Mouse (Mus musculus) MEL (cell line): ENCODE measurements around the gene Ppip5k2. TPM values are rescaled to one million over a fixed set of nuclear protein-coding genes. Genes with fewer than 3 reads are reported as not detected.

Experiments
- DNase-seq: peaks from one replicate; pipeline ENCODE4 v3.0.0; 2011; ENCODE audit warnings: low read depth, low spot score
- H3K27ac ChIP-seq: 2 replicates; pipeline ENCODE4 v1.5.1; 2012; ENCODE audit warnings: low read depth, mild to moderate bottlenecking, control low read depth, low read length, moderate library complexity; ENCODE audit not compliant: control insufficient read depth
- H3K27me3 ChIP-seq, 2 experiments: fragments of 150-350 bp in 1 of 2; sonication (generic) in 1 of 2; 2 replicates each; pipeline ENCODE4 v1.6.1; 2012; ENCODE audit warnings: low read length in 2 of 2, mild to moderate bottlenecking in 2 of 2, improper control_type of control experiment in 1 of 2, moderate library complexity in 1 of 2; ENCODE audit not compliant: insufficient read depth in 2 of 2, control insufficient read depth in 1 of 2
- H3K36me3 ChIP-seq, 2 experiments: 2 replicates each; pipeline ENCODE4 v1.6.1; 2012 to 2014; ENCODE audit warnings: low read length in 2 of 2, improper control_type of control experiment in 1 of 2, inconsistent platforms in 1 of 2, mild to moderate bottlenecking in 1 of 2; ENCODE audit not compliant: insufficient read depth in 2 of 2, control insufficient read depth in 1 of 2
- H3K4me1 ChIP-seq, 2 experiments: fragments of 150-350 bp in 1 of 2; sonication (generic) in 1 of 2; 2 replicates each; pipeline ENCODE4 v1.6.1; 2012; ENCODE audit warnings: low read length in 2 of 2, improper control_type of control experiment in 1 of 2, mild to moderate bottlenecking in 1 of 2; ENCODE audit not compliant: insufficient read depth in 2 of 2, control insufficient read depth in 1 of 2
- H3K4me3 ChIP-seq, 2 experiments: fragments of 150-350 bp in 1 of 2; sonication (generic) in 1 of 2; 2 replicates each; pipeline ENCODE4 v1.5.1; 2012; ENCODE audit warnings: low read depth in 2 of 2, low read length in 2 of 2, mild to moderate bottlenecking in 2 of 2, moderate library complexity in 2 of 2, control low read depth in 1 of 2, improper control_type of control experiment in 1 of 2; ENCODE audit not compliant: control insufficient read depth in 1 of 2, insufficient read depth in 1 of 2
- H3K79me2 ChIP-seq: 2 replicates; pipeline ENCODE4 v1.6.1; 2012; ENCODE audit warnings: mild to moderate bottlenecking, low read length, moderate library complexity; ENCODE audit not compliant: control insufficient read depth, poor library complexity, insufficient read depth
- H3K9ac ChIP-seq: 2 replicates; pipeline ENCODE4 v1.6.1; 2012; ENCODE audit warnings: low read depth, mild to moderate bottlenecking, control low read depth, low read length, moderate library complexity; ENCODE audit not compliant: control insufficient read depth, poor library complexity, severe bottlenecking
- H3K9me3 ChIP-seq: fragments of 150-350 bp; sonication (generic); replicated peaks from 2 replicates; pipeline ENCODE4 v1.6.1; 2012; ENCODE audit warnings: mild to moderate bottlenecking, low read length, improper control_type of control experiment, moderate library complexity; ENCODE audit not compliant: insufficient read depth
- CHD1 ChIP-seq: IDR thresholded peaks from 2 replicates; pipeline ENCODE4 v1.6.1; 2012; ENCODE audit warnings: low read depth, mild to moderate bottlenecking, inconsistent platforms, low read length, improper control_type of control experiment
- CHD2 ChIP-seq: IDR thresholded peaks from 2 replicates; pipeline ENCODE4 v1.6.1; 2011; ENCODE audit warnings: low read length, improper control_type of control experiment
- ELF1 ChIP-seq: IDR thresholded peaks from 2 replicates; pipeline ENCODE4 v1.6.1; 2014; ENCODE audit warnings: low read depth, mild to moderate bottlenecking, inconsistent platforms, low read length, improper control_type of control experiment, moderate library complexity
- EP300 ChIP-seq, 2 experiments: IDR thresholded peaks; 2 replicates each; pipeline ENCODE4 v1.6.1; 2011; ENCODE audit warnings: improper control_type of control experiment in 2 of 2, low read length in 2 of 2, low read depth in 1 of 2, mild to moderate bottlenecking in 1 of 2
- ETS1 ChIP-seq: IDR thresholded peaks from 2 replicates; pipeline ENCODE4 v1.6.1; 2012; ENCODE audit warnings: low read depth, mild to moderate bottlenecking, inconsistent platforms, low read length, improper control_type of control experiment, moderate library complexity
- GATA1 ChIP-seq: IDR thresholded peaks from 2 replicates; pipeline ENCODE4 v1.6.1; 2011; ENCODE audit warnings: low read depth, low read length, improper control_type of control experiment
- HCFC1 ChIP-seq: IDR thresholded peaks from 2 replicates; pipeline ENCODE4 v1.6.1; 2012; ENCODE audit warnings: low read depth, mild to moderate bottlenecking, inconsistent platforms, low read length, improper control_type of control experiment, moderate library complexity
- JUND ChIP-seq: IDR thresholded peaks from 2 replicates; pipeline ENCODE4 v1.6.1; 2011; ENCODE audit warnings: low read depth, mild to moderate bottlenecking, improper control_type of control experiment, low read length
- KAT2A ChIP-seq: conservative IDR thresholded peaks from 2 replicates; pipeline ENCODE4 v1.6.1; 2012; ENCODE audit warnings: low read depth, low read length, improper control_type of control experiment, inconsistent platforms
- MAX ChIP-seq: IDR thresholded peaks from 2 replicates; pipeline ENCODE4 v1.6.1; 2011; ENCODE audit warnings: low read length, improper control_type of control experiment
- NELFE ChIP-seq: IDR thresholded peaks from 2 replicates; pipeline ENCODE4 v1.6.1; 2011; ENCODE audit warnings: low read depth, low read length, improper control_type of control experiment
- POLR2A ChIP-seq, 2 experiments: IDR thresholded peaks; 2 replicates each; pipeline ENCODE4 v1.6.1; 2011 to 2012; ENCODE audit warnings: low read length in 2 of 2, mild to moderate bottlenecking in 2 of 2, control low read depth in 1 of 2, improper control_type of control experiment in 1 of 2, low read depth in 1 of 2, moderate library complexity in 1 of 2; ENCODE audit not compliant: control insufficient read depth in 1 of 2, insufficient read depth in 1 of 2, poor library complexity in 1 of 2
- POLR2AphosphoS2 ChIP-seq: IDR thresholded peaks from 2 replicates; pipeline ENCODE4 v1.6.1; 2011; ENCODE audit warnings: low read length, improper control_type of control experiment
- POLR2AphosphoS5 ChIP-seq: IDR thresholded peaks from 2 replicates; pipeline ENCODE4 v1.6.1; 2012; ENCODE audit warnings: low read depth, borderline replicate concordance, mild to moderate bottlenecking, inconsistent platforms, low read length, moderate library complexity, mixed read lengths
- RAD21 ChIP-seq: IDR thresholded peaks from 2 replicates; pipeline ENCODE4 v1.6.1; 2011; ENCODE audit warnings: mild to moderate bottlenecking, low read depth, low read length, improper control_type of control experiment
- RCOR1 ChIP-seq: IDR thresholded peaks from 2 replicates; pipeline ENCODE4 v1.6.1; 2012; ENCODE audit warnings: low read depth, mild to moderate bottlenecking, inconsistent platforms, low read length, improper control_type of control experiment
- SIN3A ChIP-seq: IDR thresholded peaks from 2 replicates; pipeline ENCODE4 v1.6.1; 2012; ENCODE audit warnings: low read length, improper control_type of control experiment, inconsistent platforms
- TAL1 ChIP-seq: IDR thresholded peaks from 2 replicates; pipeline ENCODE4 v1.6.1; 2012; ENCODE audit warnings: mild to moderate bottlenecking, inconsistent platforms, low read length, moderate library complexity, mixed read lengths
- TBP ChIP-seq: IDR thresholded peaks from 2 replicates; pipeline ENCODE4 v1.8.0; 2011; ENCODE audit warnings: low read depth, low read length, improper control_type of control experiment
- TCF12 ChIP-seq: IDR thresholded peaks from 2 replicates; pipeline ENCODE4 v1.6.1; 2014; ENCODE audit warnings: low read depth, mild to moderate bottlenecking, inconsistent platforms, low read length, improper control_type of control experiment, moderate library complexity
- UBTF ChIP-seq: IDR thresholded peaks from 2 replicates; pipeline ENCODE4 v1.6.1; 2012; ENCODE audit warnings: low read depth, mild to moderate bottlenecking, inconsistent platforms, low read length, improper control_type of control experiment, moderate library complexity, borderline replicate concordance; ENCODE audit not compliant: insufficient read depth
- ZC3H11A ChIP-seq: IDR thresholded peaks from 2 replicates; pipeline ENCODE4 v1.6.1; 2012; ENCODE audit warnings: low read depth, mild to moderate bottlenecking, inconsistent platforms, low read length, improper control_type of control experiment
- ZKSCAN1 ChIP-seq: IDR thresholded peaks from 2 replicates; pipeline ENCODE4 v1.6.1; 2012; ENCODE audit warnings: low read depth, mild to moderate bottlenecking, inconsistent platforms, low read length, improper control_type of control experiment, moderate library complexity
- polyA plus RNA-seq, 2 experiments: library from polyadenylated mRNA; stranded (reverse) in 1 of 2; unstranded in 1 of 2; fragments of >175 nt in 1 of 2; fragments of >200 nt in 1 of 2; gene quantifications; 2 replicates each; pipeline versions ENCODE4 v1.2.1 to v1.2.4; 2012; ENCODE audit warnings: low replicate concordance in 2 of 2, low read depth in 1 of 2; ENCODE audit not compliant: insufficient read length in 2 of 2, insufficient read depth in 1 of 2, missing spikeins in 1 of 2
- total RNA-seq: library from RNA; depleted of rRNA; stranded (reverse); fragments of 300-350 nt; gene quantifications from 2 replicates; pipeline ENCODE4 v1.2.3, GENCODE M21; 2012

The Ppip5k2 gene
- total and polyA plus RNA-seq, 3 experiments, result 47.2 to 651 (median 60.7) TPM

GRCm38 (mm10) chr1:97705389-97705788 lies 64.8 kb downstream of the Ppip5k2 start:
- peak; percentile 73 for DNase-seq
- 0 out of 2 replicates have a peak, but pooled peaks have one; percentile 31 for TF ChIP-seq HCFC1
- TF ChIP-seq JUND, result no peak
- peak; percentile 68 for TF ChIP-seq ETS1
- peak; percentile 66; the same call in 1 of the 2 replicates for TF ChIP-seq TCF12
- TF ChIP-seq KAT2A, result no peak
- no peak for TF ChIP-seq ELF1
- no peak for TF ChIP-seq TBP
- no peak for TF ChIP-seq CHD1
- TF ChIP-seq TAL1, result peak; percentile 5; the same call in 1 of the 2 replicates
- TF ChIP-seq GATA1, result peak; percentile 74
- TF ChIP-seq RCOR1, result peak; percentile 61; the same call in 1 of the 2 replicates
- TF ChIP-seq SIN3A, result no peak; the same call in 1 of the 2 replicates
- TF ChIP-seq POLR2AphosphoS5, result no peak
- TF ChIP-seq EP300 (IDR thresholded peaks at IDR 0.05; ENCODE audit: low read depth in 1 of 2, low read length in 2 of 2), result peak; percentile 82 to 93
- no peak for TF ChIP-seq POLR2A (IDR thresholded peaks at IDR 0.05; ENCODE audit: control insufficient read depth in 1 of 2, insufficient read depth in 1 of 2, low read depth in 1 of 2, low read length in 2 of 2, poor library complexity in 1 of 2)
- TF ChIP-seq RAD21, result no peak
- TF ChIP-seq ZC3H11A, result no peak
- TF ChIP-seq ZKSCAN1, result no peak
- peaks cover 8 to 14% of the 10 kb centered on the region in 2 experiments for H3K36me3 ChIP-seq
- no peaks in the 10 kb centered on the region for H3K27me3 ChIP-seq
- peak overlapping the region; percentile 67; the same call in 1 of the 2 replicates for H3K27ac ChIP-seq
- no peaks in the 10 kb centered on the region for H3K79me2 ChIP-seq
- H3K4me1 ChIP-seq, result peaks cover 6 to 13% of the 10 kb centered on the region in 2 experiments
- H3K9ac ChIP-seq, result no peak overlapping the region
- no peak overlapping the region for H3K4me3 ChIP-seq
- no peaks in the 10 kb centered on the region for H3K9me3 ChIP-seq

GRCm38 (mm10) chr1:97704646-97705045 lies 65.6 kb downstream of the Ppip5k2 start:
- Histone ChIP-seq H3K9ac (no peak overlapping the region), H3K4me3 (no peak overlapping the region), H3K79me2 (no peaks in the 10 kb centered on the region), H3K27me3 (no peaks in the 10 kb centered on the region), H3K9me3 (no peaks in the 10 kb centered on the region), H3K36me3 (peaks cover 6 to 14% of the 10 kb centered on the region in 2 experiments), H3K4me1 (peaks cover 6 to 13% of the 10 kb centered on the region in 2 experiments), H3K27ac (no peak overlapping the region)
- peak; percentile 41 for DNase-seq
- peak; percentile 23; the same call in 1 of the 2 replicates for TF ChIP-seq POLR2AphosphoS2
- TF ChIP-seq EP300 (IDR thresholded peaks at IDR 0.05; ENCODE audit: low read depth in 1 of 2, low read length in 2 of 2), result peak in 1 of 2 experiments; percentile 29; a peak in 1 of 4 replicates
- no peak for TF ChIP-seq CHD2
- peak; percentile 50 for TF ChIP-seq TAL1
- 0 out of 2 replicates have a peak, but pooled peaks have one; percentile 16 for TF ChIP-seq NELFE
- 0 out of 2 replicates have a peak, but pooled peaks have one; percentile 23 for TF ChIP-seq MAX
- TF ChIP-seq GATA1, result 0 out of 2 replicates have a peak, but pooled peaks have one; percentile 19
- TF ChIP-seq ZC3H11A, result no peak
- no peak for TF ChIP-seq RAD21
- TF ChIP-seq UBTF, result no peak
- TF ChIP-seq KAT2A, result no peak
